Mouse (Mus musculus): ENCODE measurements around the gene 1700016C15Rik.

1700016C15Rik gene

GRCm38 (mm10) chr1:177717057-177717835, 12.4 kb upstream of the 1700016C15Rik start:
- no peak for DNase-seq

- no peak for DNase-seq
Observed at GRCm38 (mm10) chr1:177718340-177719028, 11.1 kb upstream of the 1700016C15Rik start.

- DNase-seq = no peak
Observed at GRCm38 (mm10) chr1:177719029-177719427, 10.6 kb upstream of the 1700016C15Rik start.

- DNase-seq = no peak
Observed at GRCm38 (mm10) chr1:177723786-177724185, 5.8 kb upstream of the 1700016C15Rik start.

- no peak for DNase-seq
Observed at GRCm38 (mm10) chr1:177726870-177727269, 2.7 kb upstream of the 1700016C15Rik start.

GRCm38 (mm10) chr1:177727883-177728525, 1.6 kb upstream of the 1700016C15Rik start:
- peak; percentile 76 for DNase-seq

GRCm38 (mm10) chr1:177731973-177732372, 2.4 kb downstream of the 1700016C15Rik start:
- no peak for DNase-seq

- DNase-seq = peak; percentile 37
Observed at GRCm38 (mm10) chr1:177737505-177738105, 8.0 kb downstream of the 1700016C15Rik start.

- peak; percentile 19 for DNase-seq
Observed at GRCm38 (mm10) chr1:177740707-177741106, 11.1 kb downstream of the 1700016C15Rik start.

GRCm38 (mm10) chr1:177742119-177742518, 12.5 kb downstream of the 1700016C15Rik start:
- peak; percentile 24 for DNase-seq

- DNase-seq = peak; percentile 31
Observed at GRCm38 (mm10) chr1:177744521-177745325, 15.1 kb downstream of the 1700016C15Rik start.

GRCm38 (mm10) chr1:177747869-177748540, 18.4 kb downstream of the 1700016C15Rik start:
- DNase-seq = no peak

GRCm38 (mm10) chr1:177753496-177753895, 23.9 kb downstream of the 1700016C15Rik start:
- DNase-seq = no peak

GRCm38 (mm10) chr1:177757249-177757648, 27.6 kb downstream of the 1700016C15Rik start:
- DNase-seq = no peak

GRCm38 (mm10) chr1:177768931-177769330, 39.3 kb downstream of the 1700016C15Rik start:
- no peak for DNase-seq

- no peak for DNase-seq
Observed at GRCm38 (mm10) chr1:177777397-177777796, 47.8 kb downstream of the 1700016C15Rik start.

- DNase-seq = no peak
Observed at GRCm38 (mm10) chr1:177792835-177793234, 63.2 kb downstream of the 1700016C15Rik start.

GRCm38 (mm10) chr1:177794866-177795265, 65.3 kb downstream of the 1700016C15Rik start:
- DNase-seq = peak; percentile 82

GRCm38 (mm10) chr1:177795421-177796192, 66.0 kb downstream of the 1700016C15Rik start:
- no peak for DNase-seq

GRCm38 (mm10) chr1:177796193-177796939, 66.8 kb downstream of the 1700016C15Rik start, which contains the start of gene Adss:
Gene Adss (minus strand): TSS chr1:177796511.
- peak; percentile 100 for DNase-seq

Measured in heart, adult 11 months (tissue).